Mouse (Mus musculus): ENCODE measurements at regions not wholly inside any gene's neighbourhood (a gene's known extent, or its start where the extent isn't known, plus 50 kb on each side); places are given as distances from the start of the nearest gene placed in this dataset.

DNA sequence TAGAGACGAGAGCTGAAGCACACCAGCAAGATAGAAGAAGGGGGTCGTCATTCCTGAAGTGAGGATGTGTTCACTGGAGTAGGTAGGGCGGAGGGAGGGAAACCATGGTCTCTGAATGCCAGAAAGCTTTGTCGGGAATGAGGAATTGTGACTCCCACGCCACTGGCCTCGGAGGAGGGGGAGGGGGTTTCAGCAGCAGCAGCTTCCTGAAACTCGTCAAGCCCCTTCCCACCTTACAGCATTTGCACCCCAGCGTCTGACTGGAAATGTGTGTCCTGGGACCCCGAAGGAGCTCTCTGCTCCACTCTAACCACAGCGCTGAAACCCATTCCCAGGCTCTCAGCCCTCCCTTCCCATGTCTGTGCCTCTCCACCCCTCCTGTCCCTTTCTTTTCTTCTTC is 342.8 kb upstream of the Adgrl2 start:
- WGBS = 70% methylated on average over 10 of the region's 10 CpGs

DNA sequence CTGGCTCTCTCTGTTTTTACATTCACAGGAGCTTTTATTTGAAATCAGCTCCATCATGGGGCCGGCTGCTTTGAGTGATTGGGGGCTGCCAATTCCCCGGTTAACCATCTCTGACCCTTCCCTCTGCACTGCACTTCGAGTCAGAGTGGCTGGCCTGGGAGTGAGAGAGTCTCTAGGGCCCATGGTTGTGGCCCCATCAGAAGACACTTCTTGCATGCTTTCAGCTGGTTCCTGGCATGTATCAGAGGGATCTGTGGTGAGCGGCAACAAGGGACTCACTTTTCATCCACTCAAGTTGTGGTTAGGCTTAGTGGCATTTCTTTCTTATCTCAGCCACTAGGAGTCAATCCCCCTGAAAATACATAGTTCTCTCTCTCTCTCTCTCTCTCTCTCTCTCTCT is 341.8 kb upstream of the Adgrl2 start:
- Histone ChIP-seq H3K79me2 (replicated peaks; ENCODE audit: control insufficient read depth, insufficient read depth, low read length) (no peaks in the 10 kb centered on the region), H3K4me1 (ENCODE audit: control insufficient read depth, insufficient read depth, low read length) (peaks cover 7% of the 10 kb centered on the region), H3K27me3 (ENCODE audit: control insufficient read depth, insufficient read depth, low read length) (no peaks in the 10 kb centered on the region), H3K27ac (no peak overlapping the region), H3K9ac (ENCODE audit: low read depth, low read length) (no peak overlapping the region), H3K4me3 (no peak overlapping the region), H3K36me3 (ENCODE audit: control insufficient read depth, insufficient read depth, low read length) (no peaks in the 10 kb centered on the region)
- no peak for DNase-seq
- WGBS = 41% methylated on average over 4 of the region's 4 CpGs
- intact Hi-C loops (cut with DNase I) = loop anchor here (5.0 kb wide), 1 partner anchor 340 kb away; the partner anchor contains the start of gene Adgrl2
- TF ChIP-seq CTCF (IDR thresholded peaks at IDR 0.05) (no peak), EP300 (IDR thresholded peaks at IDR 0.05; ENCODE audit: insufficient read depth, low read depth, low read length) (no peak), POLR2A (IDR thresholded peaks at IDR 0.05; ENCODE audit: insufficient read depth, low read depth, low read length) (no peak)

More for the DNA sequence above, 342.8 kb upstream of the Adgrl2 start:
- intact Hi-C loops (cut with DNase I) = loop anchor here (5.0 kb wide), 1 partner anchor 341 kb away; the partner anchor contains the start of gene Adgrl2
- no peak overlapping the region for H3K4me3 ChIP-seq
- no peaks in the 10 kb centered on the region for H3K36me3 ChIP-seq (ENCODE audit: control insufficient read depth, insufficient read depth, low read length)
- H3K79me2 ChIP-seq (replicated peaks; ENCODE audit: control insufficient read depth, insufficient read depth, low read length) = no peaks in the 10 kb centered on the region
- H3K4me1 ChIP-seq (ENCODE audit: control insufficient read depth, insufficient read depth, low read length) = peaks cover 7% of the 10 kb centered on the region
- H3K27me3 ChIP-seq (ENCODE audit: control insufficient read depth, insufficient read depth, low read length) = no peaks in the 10 kb centered on the region
- no peak for DNase-seq
- no peak overlapping the region for H3K27ac ChIP-seq
- TF ChIP-seq POLR2A (IDR thresholded peaks at IDR 0.05; ENCODE audit: insufficient read depth, low read depth, low read length) (no peak), CTCF (IDR thresholded peaks at IDR 0.05) (no peak), EP300 (IDR thresholded peaks at IDR 0.05; ENCODE audit: insufficient read depth, low read depth, low read length) (no peak)
- H3K9ac ChIP-seq (ENCODE audit: low read depth, low read length) = no peak overlapping the region

DNA sequence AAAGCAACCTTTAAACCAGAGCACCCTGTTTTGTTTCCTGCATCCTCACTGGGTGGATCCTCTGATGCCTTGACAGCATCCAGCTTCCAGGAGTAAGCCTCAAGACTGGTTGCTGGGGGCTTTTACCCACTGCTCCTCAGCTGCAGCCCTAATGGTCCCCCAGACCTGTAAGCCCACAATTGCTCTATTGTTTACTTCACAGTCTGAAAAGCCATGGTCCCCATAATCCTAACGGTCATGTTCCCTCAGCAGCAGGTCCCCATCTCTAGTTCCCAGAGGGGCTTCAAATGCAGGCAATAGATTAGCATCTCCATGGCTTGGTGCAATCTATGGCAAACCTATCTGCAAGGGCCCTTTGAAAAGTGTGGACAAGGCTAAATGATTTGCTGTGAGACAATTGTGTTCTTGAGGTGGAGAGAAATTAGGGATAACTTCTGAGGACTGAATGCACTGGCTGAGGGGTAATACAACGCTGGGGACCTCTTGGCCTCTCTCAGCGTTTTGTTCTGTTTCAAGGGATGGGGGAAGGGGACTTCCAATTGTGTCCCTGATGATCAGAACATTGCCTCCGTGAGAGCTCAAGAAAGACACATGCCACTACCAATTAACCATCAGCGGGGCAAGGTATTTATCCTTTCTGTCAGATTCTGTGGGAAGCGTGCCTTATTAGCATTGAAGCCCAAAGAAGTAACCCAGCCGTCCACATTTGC is 341.1 kb upstream of the Adgrl2 start:
- TF ChIP-seq EP300 (IDR thresholded peaks at IDR 0.05; ENCODE audit: insufficient read depth, low read depth, low read length) (no peak), CTCF (IDR thresholded peaks at IDR 0.05) (no peak), POLR2A (IDR thresholded peaks at IDR 0.05; ENCODE audit: insufficient read depth, low read depth, low read length) (no peak)
- Histone ChIP-seq H3K79me2 (replicated peaks; ENCODE audit: control insufficient read depth, insufficient read depth, low read length) (no peaks in the 10 kb centered on the region), H3K9ac (ENCODE audit: low read depth, low read length) (no peak overlapping the region), H3K27ac (peak overlapping the region; percentile 67), H3K27me3 (ENCODE audit: control insufficient read depth, insufficient read depth, low read length) (no peaks in the 10 kb centered on the region), H3K4me3 (no peak overlapping the region), H3K36me3 (ENCODE audit: control insufficient read depth, insufficient read depth, low read length) (peaks cover 2% of the 10 kb centered on the region), H3K4me1 (ENCODE audit: control insufficient read depth, insufficient read depth, low read length) (peaks cover 10% of the 10 kb centered on the region)
- intact Hi-C loops (cut with DNase I) = loop anchor here (2.0 to 5.0 kb wide), 2 partner anchors 17 to 339 kb away; partner anchors contain the start of gene Adgrl2
- no peak for DNase-seq
- 78% methylated on average over 7 of the region's 7 CpGs for WGBS

DNA sequence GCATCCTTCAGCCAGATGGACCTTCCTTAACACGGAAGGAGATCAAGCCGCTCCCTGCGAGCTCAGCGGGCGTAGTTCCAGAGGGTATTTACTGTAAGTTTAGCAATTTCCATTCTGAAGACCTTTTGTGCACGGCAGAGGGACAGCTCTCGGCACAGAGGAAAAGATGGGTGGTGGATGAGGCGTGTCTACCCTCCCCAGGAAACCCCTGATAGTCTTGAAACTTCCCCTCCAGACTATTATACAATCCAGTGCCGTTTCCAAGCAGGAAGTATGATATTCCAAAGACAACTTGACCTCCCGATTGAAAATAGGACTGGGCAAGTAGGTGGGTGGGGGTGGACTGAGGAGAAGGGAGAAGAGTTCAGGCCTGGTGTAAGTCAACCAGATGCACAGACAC is 340.4 kb upstream of the Adgrl2 start:
- H3K27ac ChIP-seq = peak overlapping the region; percentile 67
- H3K36me3 ChIP-seq (ENCODE audit: control insufficient read depth, insufficient read depth, low read length) = peaks cover 2% of the 10 kb centered on the region
- H3K4me1 ChIP-seq (ENCODE audit: control insufficient read depth, insufficient read depth, low read length) = peaks cover 10% of the 10 kb centered on the region
- DNase-seq = peak; percentile 49 to 72
- no peaks in the 10 kb centered on the region for H3K79me2 ChIP-seq (replicated peaks; ENCODE audit: control insufficient read depth, insufficient read depth, low read length)
- intact Hi-C loops (cut with DNase I) = loop anchor here (2.0 to 5.0 kb wide), 2 partner anchors 18 to 338 kb away; partner anchors contain the start of gene Adgrl2
- no peak overlapping the region for H3K9ac ChIP-seq (ENCODE audit: low read depth, low read length)
- TF ChIP-seq POLR2A (IDR thresholded peaks at IDR 0.05; ENCODE audit: insufficient read depth, low read depth, low read length) (0 out of 2 replicates have a peak, but pooled peaks have one; percentile 29), EP300 (IDR thresholded peaks at IDR 0.05; ENCODE audit: insufficient read depth, low read depth, low read length) (peak; percentile 89), CTCF (IDR thresholded peaks at IDR 0.05) (no peak)
- no peaks in the 10 kb centered on the region for H3K27me3 ChIP-seq (ENCODE audit: control insufficient read depth, insufficient read depth, low read length)
- WGBS = 32% methylated on average over 10 of the region's 10 CpGs
- H3K4me3 ChIP-seq = no peak overlapping the region

DNA sequence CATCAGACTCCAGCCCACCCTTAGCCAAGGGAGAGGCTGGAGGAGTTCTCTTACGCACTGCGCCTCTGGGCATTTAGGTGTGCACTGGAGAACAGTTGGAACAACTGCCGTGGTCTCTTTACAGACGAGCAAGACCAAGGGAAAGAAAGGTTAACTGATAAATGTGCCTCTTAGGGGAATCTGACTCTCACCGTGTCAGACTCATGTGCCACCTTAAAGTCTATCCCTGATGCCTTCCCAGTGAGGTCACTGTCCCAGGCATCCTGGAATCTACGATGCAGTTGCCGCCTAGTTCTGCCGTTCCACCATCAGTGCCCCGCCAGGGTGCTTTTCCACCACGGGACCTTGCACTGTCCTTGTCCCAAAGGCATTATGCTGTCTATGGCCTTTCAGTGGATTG is 339.7 kb upstream of the Adgrl2 start:
- Histone ChIP-seq H3K79me2 (replicated peaks; ENCODE audit: control insufficient read depth, insufficient read depth, low read length) (no peaks in the 10 kb centered on the region), H3K27ac (peak overlapping the region; percentile 51), H3K9ac (ENCODE audit: low read depth, low read length) (no peak overlapping the region), H3K27me3 (ENCODE audit: control insufficient read depth, insufficient read depth, low read length) (no peaks in the 10 kb centered on the region), H3K36me3 (ENCODE audit: control insufficient read depth, insufficient read depth, low read length) (peaks cover 2% of the 10 kb centered on the region), H3K4me1 (ENCODE audit: control insufficient read depth, insufficient read depth, low read length) (peaks cover 10% of the 10 kb centered on the region), H3K4me3 (no peak overlapping the region)
- no peak for DNase-seq
- TF ChIP-seq CTCF (IDR thresholded peaks at IDR 0.05) = no peak
- TF ChIP-seq POLR2A (IDR thresholded peaks at IDR 0.05; ENCODE audit: insufficient read depth, low read depth, low read length) = no peak
- no peak for TF ChIP-seq EP300 (IDR thresholded peaks at IDR 0.05; ENCODE audit: insufficient read depth, low read depth, low read length)
- WGBS = 73% methylated on average over 10 of the region's 10 CpGs
- intact Hi-C loops (cut with DNase I) = loop anchor here (2.0 to 5.0 kb wide), 2 partner anchors 19 to 338 kb away; partner anchors contain the start of gene Adgrl2

DNA sequence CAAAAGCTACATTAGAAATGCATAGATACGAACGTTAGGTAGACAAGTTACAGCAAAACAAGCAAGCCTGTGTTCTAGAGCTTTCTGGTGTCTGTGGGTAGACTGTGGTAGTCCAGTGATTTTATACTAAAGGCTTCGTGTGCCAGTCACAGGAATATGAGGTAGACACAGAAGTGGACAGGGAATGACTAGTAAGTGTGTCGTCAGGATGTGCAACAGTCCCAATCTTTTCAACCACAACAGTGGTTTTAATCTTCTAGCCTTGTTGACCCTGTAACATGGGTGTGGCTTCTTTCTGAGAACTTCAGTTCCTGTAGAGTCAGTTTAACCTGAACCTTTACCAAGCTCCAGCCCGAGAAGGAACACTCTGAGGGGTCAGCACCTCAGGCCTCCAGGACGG is 339.3 kb upstream of the Adgrl2 start:
- Histone ChIP-seq H3K27me3 (ENCODE audit: control insufficient read depth, insufficient read depth, low read length) (no peaks in the 10 kb centered on the region), H3K4me3 (no peak overlapping the region), H3K9ac (ENCODE audit: low read depth, low read length) (no peak overlapping the region), H3K27ac (peak overlapping the region; percentile 51), H3K4me1 (ENCODE audit: control insufficient read depth, insufficient read depth, low read length) (peaks cover 10% of the 10 kb centered on the region), H3K79me2 (replicated peaks; ENCODE audit: control insufficient read depth, insufficient read depth, low read length) (no peaks in the 10 kb centered on the region), H3K36me3 (ENCODE audit: control insufficient read depth, insufficient read depth, low read length) (peaks cover 2% of the 10 kb centered on the region)
- intact Hi-C loops (cut with DNase I) = loop anchor here (2.0 to 5.0 kb wide), 3 partner anchors 19 to 337 kb away; partner anchors contain the start of gene Adgrl2
- no peak for DNase-seq
- TF ChIP-seq EP300 (IDR thresholded peaks at IDR 0.05; ENCODE audit: insufficient read depth, low read depth, low read length) (no peak), CTCF (IDR thresholded peaks at IDR 0.05) (no peak), POLR2A (IDR thresholded peaks at IDR 0.05; ENCODE audit: insufficient read depth, low read depth, low read length) (no peak)
- WGBS = 76% methylated on average over 6 of the region's 6 CpGs
